Comparison of ENCODE assay signal across 22 mouse cellular contexts in genomic region chr1:21749297-21749696, GRCm38 (mm10).
DNase-seq lines count a peak whose midpoint lies in the region; ATAC-seq and TF ChIP-seq lines count a peak whose summit lies in the region.
"Had no signal": no experiment of that assay in that cellular context is flagged by ENCODE, and none has a peak within 500 bp of the region (broad histone marks: within the 10 kb centered on the region; RNA-seq: fewer than 3 reads in every experiment).

No protein-coding gene starts in this region.

- 64% methylated on average over 1 of the region's 1 CpGs for WGBS in heart, embryonic 13.5 days
- WGBS in heart, postnatal 0 days = 53% methylated on average over 1 of the region's 1 CpGs
- WGBS in midbrain, embryonic 13.5 days = 91% methylated on average over 1 of the region's 1 CpGs

- H3K36me3 ChIP-seq in heart, embryonic 13.5 days = no peaks in the 10 kb centered on the region
- H3K36me3 ChIP-seq in heart, postnatal 0 days (replicated peaks; ENCODE audit: control insufficient read depth, insufficient read depth, low read length) = no peaks in the 10 kb centered on the region
- no peaks in the 10 kb centered on the region for H3K36me3 ChIP-seq in midbrain, embryonic 13.5 days
- H3K36me3 ChIP-seq: embryonic facial prominence, embryonic 13.5 days; forebrain, embryonic 12.5 days; hindbrain, embryonic 10.5 days; intestine, embryonic 15.5 days had no signal

- intact Hi-C loops in heart, postnatal 25 days (cut with DNase I) = no loop called here

- H3K4me2 ChIP-seq in heart, embryonic 13.5 days = peak overlapping the region; percentile 18; the same call in 1 of the 2 replicates
- no peak overlapping the region for H3K4me2 ChIP-seq in heart, postnatal 0 days (ENCODE audit: low read depth, low read length)
- no peak overlapping the region for H3K4me2 ChIP-seq in midbrain, embryonic 13.5 days (replicated peaks)
- H3K4me2 ChIP-seq: embryonic facial prominence, embryonic 13.5 days; forebrain, embryonic 12.5 days; hindbrain, embryonic 14.5 days; intestine, embryonic 15.5 days had no signal

- H3K27me3 ChIP-seq in heart, embryonic 13.5 days (replicated peaks) = no peaks in the 10 kb centered on the region
- H3K27me3 ChIP-seq in heart, postnatal 0 days (ENCODE audit: control insufficient read depth, insufficient read depth, low read length) = no peaks in the 10 kb centered on the region
- H3K27me3 ChIP-seq in midbrain, embryonic 13.5 days = no peaks in the 10 kb centered on the region
- H3K27me3 ChIP-seq: CH12.LX; embryonic facial prominence, embryonic 13.5 days; forebrain, embryonic 12.5 days; intestine, embryonic 15.5 days; Patski had no signal

- peaks cover 17% of the 10 kb centered on the region for H3K4me1 ChIP-seq in heart, embryonic 13.5 days
- H3K4me1 ChIP-seq in heart, postnatal 0 days (ENCODE audit: control insufficient read depth, insufficient read depth) = peaks cover 11% of the 10 kb centered on the region; the same call in 1 of the 2 replicates
- no peaks in the 10 kb centered on the region for H3K4me1 ChIP-seq in midbrain, embryonic 13.5 days (replicated peaks)
- H3K4me1 ChIP-seq: embryonic facial prominence, embryonic 13.5 days; forebrain, embryonic 12.5 days; hindbrain, embryonic 10.5 days; intestine, embryonic 15.5 days had no signal

- peak; percentile 13 for DNase-seq in gastrocnemius, adult 18-20 months (ENCODE audit: low spot score)
- no peak for DNase-seq in gastrocnemius, adult 8-10 months (ENCODE audit: low spot score in 2 of 2)
- peak; percentile 3 for DNase-seq in heart, adult 8-10 months (ENCODE audit: low spot score)
- no peak for DNase-seq in heart, postnatal 25 days (ENCODE audit: low spot score)
- DNase-seq in heart, postnatal 0 days (ENCODE audit: low spot score) = peak; percentile 63
- DNase-seq: adrenal gland, postnatal 14 days; cerebellum, adult 11-12 months; cerebellum, adult 9-10 months; cerebellum, postnatal 25 days; gastrocnemius, postnatal 14 days; kidney, adult 18-20 months had no signal

- no peak for TF ChIP-seq EP300 in heart, postnatal 0 days (IDR thresholded peaks at IDR 0.05; ENCODE audit: low read depth)

- H3K9ac ChIP-seq in heart, embryonic 13.5 days = no peak overlapping the region
- no peak overlapping the region for H3K9ac ChIP-seq in heart, postnatal 0 days (replicated peaks; ENCODE audit: low read depth, low read length)
- no peak overlapping the region for H3K9ac ChIP-seq in midbrain, embryonic 13.5 days (replicated peaks)
- H3K9ac ChIP-seq: embryonic facial prominence, embryonic 13.5 days; forebrain, embryonic 12.5 days; hindbrain, embryonic 14.5 days; intestine, embryonic 15.5 days had no signal

- no peak overlapping the region for H3K4me3 ChIP-seq in heart, embryonic 13.5 days
- H3K4me3 ChIP-seq in heart, postnatal 0 days (ENCODE audit: low read depth, low read length) = no peak overlapping the region
- H3K4me3 ChIP-seq in midbrain, embryonic 13.5 days (replicated peaks) = no peak overlapping the region
- H3K4me3 ChIP-seq: embryonic facial prominence, embryonic 13.5 days; forebrain, embryonic 12.5 days; hindbrain, embryonic 10.5 days; intestine, embryonic 15.5 days had no signal

- H3K27ac ChIP-seq in heart, embryonic 13.5 days (replicated peaks) = peak overlapping the region; percentile 45
- H3K27ac ChIP-seq in heart, postnatal 0 days (ENCODE audit: low read depth) = 0 out of 2 replicates have a peak overlapping the region, but pooled peaks have one; percentile 44
- no peak overlapping the region for H3K27ac ChIP-seq in midbrain, embryonic 13.5 days
- H3K27ac ChIP-seq: embryonic facial prominence, embryonic 13.5 days; forebrain, embryonic 12.5 days; hindbrain, embryonic 10.5 days; hindbrain, embryonic 14.5 days; intestine, embryonic 15.5 days had no signal

- no peaks in the 10 kb centered on the region for H3K9me3 ChIP-seq in heart, embryonic 13.5 days
- no peaks in the 10 kb centered on the region for H3K9me3 ChIP-seq in heart, postnatal 0 days (replicated peaks; ENCODE audit: control insufficient read depth, low read length)
- H3K9me3 ChIP-seq in midbrain, embryonic 13.5 days = no peaks in the 10 kb centered on the region
- H3K9me3 ChIP-seq: embryonic facial prominence, embryonic 13.5 days; forebrain, embryonic 12.5 days; hindbrain, embryonic 10.5 days; intestine, embryonic 15.5 days had no signal

- no peak for ATAC-seq in heart, embryonic 13.5 days (ENCODE audit: extremely low read depth, insufficient number of reproducible peaks, low FRiP score, low TSS enrichment)
- ATAC-seq in heart, postnatal 0 days (ENCODE audit: insufficient read depth, low read depth) = peak; percentile 66; the same call in 1 of the 2 replicates
- no peak for ATAC-seq in midbrain, embryonic 13.5 days
- ATAC-seq: activated CD4-positive, CD25-positive, alpha-beta regulatory T cell, adult 4 months; forebrain, embryonic 16.5 days; intestine, embryonic 15.5 days; Patski had no signal

- no peak for TF ChIP-seq CTCF in heart, postnatal 0 days (IDR thresholded peaks at IDR 0.05; ENCODE audit: low read depth)

Comparison
In these comparisons a context has a peak if more than half of its experiments do, and no peak if none do; other contexts are left out.
1. DNase-seq: peak in gastrocnemius, adult 18-20 months (single experiment), heart, adult 8-10 months (single experiment) and heart, postnatal 0 days (single experiment); none in gastrocnemius, adult 8-10 months (0 of 2) and heart, postnatal 25 days (single experiment).